Mouse (Mus musculus) midbrain, postnatal 0 days (tissue): Measurements from ENCODE around the gene 2210011C24Rik. TPM values are rescaled to one million over a fixed set of nuclear protein-coding genes. Genes with fewer than 3 reads are reported as not detected.
"Not testable (repeated sequence)": the region's sequence is repeated elsewhere in the genome, so short reads cannot be mapped to it uniquely, and the experiment has no call there.

Source experiments
- ATAC-seq: fragments of 200-750 bp; cut with Nextera tagmentation; 2 replicates; pipeline ENCODE4 v1.8.0; 2017; ENCODE audit warnings: moderate number of reproducible peaks, mild to moderate bottlenecking, moderate TSS enrichment, moderate library complexity; ENCODE audit not compliant: low FRiP score
- DNase-seq: peaks from one replicate; pipeline ENCODE4 v3.0.0-alpha.2; 2015; ENCODE audit warnings: low spot score
- H3K27ac ChIP-seq: fragments of 300-500 bp; sonication (generic); 2 replicates; pipeline ENCODE4 v1.5.1; 2014; ENCODE audit warnings: low read depth, mild to moderate bottlenecking, low read length, mixed read lengths
- H3K27me3 ChIP-seq: fragments of 300-500 bp; sonication (generic); 2 replicates; pipeline ENCODE4 v1.6.1; 2014; ENCODE audit warnings: low read length, control low read depth, mixed read lengths; ENCODE audit not compliant: insufficient read depth
- H3K36me3 ChIP-seq: fragments of 300-500 bp; sonication (generic); 2 replicates; pipeline ENCODE4 v1.6.1; 2014; ENCODE audit warnings: low read length, control low read depth, mixed read lengths; ENCODE audit not compliant: insufficient read depth
- H3K4me1 ChIP-seq: fragments of 300-500 bp; sonication (generic); 2 replicates; pipeline ENCODE4 v1.6.1; 2014; ENCODE audit warnings: mild to moderate bottlenecking, control low read depth, antibody characterized with exemption, low read length, mixed read lengths; ENCODE audit not compliant: insufficient read depth
- H3K4me2 ChIP-seq: fragments of 300-500 bp; sonication (generic); 2 replicates; pipeline ENCODE4 v1.6.1; 2014; ENCODE audit warnings: low read depth, mild to moderate bottlenecking, low read length, mixed read lengths; ENCODE audit not compliant: poor library complexity, severe bottlenecking
- H3K4me3 ChIP-seq: fragments of 300-500 bp; sonication (generic); 2 replicates; pipeline ENCODE4 v1.5.1; 2014; ENCODE audit warnings: low read depth, mild to moderate bottlenecking, low read length, moderate library complexity
- H3K9ac ChIP-seq: fragments of 300-500 bp; sonication (generic); replicated peaks from 2 replicates; pipeline ENCODE4 v1.6.1; 2014; ENCODE audit warnings: mild to moderate bottlenecking, low read length, moderate library complexity, mixed read lengths; ENCODE audit not compliant: poor library complexity, severe bottlenecking
- H3K9me3 ChIP-seq: fragments of 300-500 bp; sonication (generic); 2 replicates; pipeline ENCODE4 v1.6.1; 2016; ENCODE audit warnings: low read length, control low read depth
- CTCF ChIP-seq: IDR thresholded peaks from 2 replicates; pipeline ENCODE4 v1.5.1; 2016; ENCODE audit warnings: antibody characterized with exemption, mild to moderate bottlenecking
- WGBS: fragments of 180-500 bp; shearing (Covaris S2); extraction: QIAGEN DNeasy Blood & Tissue Kit; methylation state at CpG from one replicate; pipeline ENCODE4 v1.1.7; 2014; 5-methylcytosine and 5-hydroxymethylcytosine counted together
- polyA plus RNA-seq: library from polyadenylated mRNA; unstranded; fragments of >200 nt; fragmentation: Nextera tagmentation; extraction: Ambion mirVana; gene quantifications from 2 replicates; pipeline ENCODE4 v1.2.1, GENCODE M21; 2015
- total RNA-seq: library from RNA; depleted of rRNA; stranded (reverse); fragments of >200 nt; gene quantifications from 2 replicates; pipeline ENCODE4 v1.2.3, GENCODE M21; 2014

2210011C24Rik gene
- total and polyA plus RNA-seq, 2 experiments from 2014 or later = 0.43 to 0.66 TPM

- H3K9ac ChIP-seq = no peak overlapping the region
- no peak overlapping the region for H3K27ac ChIP-seq
- WGBS = 91% methylated on average over 3 of the region's 3 CpGs
- H3K27me3 ChIP-seq = no peaks in the 10 kb centered on the region
- H3K36me3 ChIP-seq = peaks cover 28% of the 10 kb centered on the region
- no peak for TF ChIP-seq CTCF
- H3K4me1 ChIP-seq = peaks cover 3% of the 10 kb centered on the region; the same call in 1 of the 2 replicates
- ATAC-seq (no peak), DNase-seq (no peak)
- H3K9me3 ChIP-seq = no peaks in the 10 kb centered on the region
- no peak overlapping the region for H3K4me2 ChIP-seq
- H3K4me3 ChIP-seq = no peak overlapping the region
These were observed 17.9 kb downstream of the 2210011C24Rik start for GRCm38 (mm10) chr8:83994030-83994429.

GRCm38 (mm10) chr8:83992488-83992887, 19.5 kb downstream of the 2210011C24Rik start:
- Histone ChIP-seq H3K4me3 (no peak overlapping the region), H3K27me3 (no peaks in the 10 kb centered on the region), H3K4me2 (no peak overlapping the region), H3K9me3 (no peaks in the 10 kb centered on the region), H3K27ac (no peak overlapping the region), H3K36me3 (peaks cover 36% of the 10 kb centered on the region), H3K9ac (no peak overlapping the region), H3K4me1 (no peaks in the 10 kb centered on the region)
- no peak for ATAC-seq
- TF ChIP-seq CTCF = no peak
- 96% methylated on average over 2 of the region's 2 CpGs for WGBS
- DNase-seq = no peak

DNA sequence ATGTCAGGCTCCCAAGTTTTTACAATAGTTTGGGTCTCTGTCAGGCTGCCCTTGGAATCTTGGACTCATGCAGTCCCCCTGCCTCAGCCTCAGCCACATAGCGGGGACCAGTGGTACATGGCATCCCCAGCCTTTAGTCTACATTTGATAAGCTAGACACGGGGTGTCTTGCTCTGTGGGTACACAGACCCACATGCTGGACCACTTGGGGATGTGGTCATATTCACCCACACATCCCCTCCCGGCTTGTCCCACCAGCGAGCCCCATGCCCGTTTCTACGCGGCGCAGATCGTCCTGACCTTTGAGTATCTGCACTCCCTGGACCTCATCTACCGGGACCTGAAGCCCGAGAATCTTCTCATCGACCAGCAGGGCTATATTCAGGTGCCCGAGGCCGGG, 21.8 kb downstream of the 2210011C24Rik start:
- Histone ChIP-seq H3K4me1 (no peaks in the 10 kb centered on the region), H3K4me3 (no peak overlapping the region), H3K27me3 (no peaks in the 10 kb centered on the region), H3K27ac (no peak overlapping the region), H3K9me3 (no peaks in the 10 kb centered on the region), H3K36me3 (peaks cover 53% of the 10 kb centered on the region), H3K9ac (no peak overlapping the region), H3K4me2 (no peak overlapping the region)
- 95% methylated on average over 14 of the region's 14 CpGs for WGBS
- TF ChIP-seq CTCF = no peak
- DNase-seq (no peak), ATAC-seq (peak; percentile 55; the same call in 1 of the 2 replicates)

DNA sequence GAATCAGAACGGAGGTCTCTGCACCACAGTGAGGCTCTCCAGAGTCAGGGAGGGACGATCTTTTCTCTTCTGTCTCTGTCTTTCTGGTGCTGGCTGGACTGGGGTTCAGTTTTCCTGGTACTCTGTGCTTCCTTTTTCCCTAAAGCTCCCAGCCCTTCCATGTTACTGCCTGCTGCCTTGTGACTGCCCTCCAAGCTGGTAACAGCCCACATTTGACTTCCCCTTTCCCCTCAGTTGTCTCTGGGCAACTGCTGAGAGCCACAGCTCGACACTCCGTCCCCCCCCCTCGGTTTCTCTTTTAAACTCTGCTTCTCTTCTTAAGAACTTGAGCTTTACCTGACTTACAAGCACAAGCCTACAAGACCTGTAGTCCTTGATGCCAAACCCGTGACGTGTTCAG, 22.7 kb downstream of the 2210011C24Rik start:
- H3K9ac ChIP-seq = no peak overlapping the region
- H3K4me3 ChIP-seq = no peak overlapping the region
- no peak for TF ChIP-seq CTCF
- DNase-seq (no peak), ATAC-seq (no peak)
- H3K4me2 ChIP-seq = no peak overlapping the region
- 91% methylated on average over 7 of the region's 7 CpGs for WGBS
- H3K36me3 ChIP-seq = peaks cover 58% of the 10 kb centered on the region
- H3K27me3 ChIP-seq = no peaks in the 10 kb centered on the region
- H3K27ac ChIP-seq = no peak overlapping the region
- H3K9me3 ChIP-seq = no peaks in the 10 kb centered on the region
- H3K4me1 ChIP-seq = no peaks in the 10 kb centered on the region

- DNase-seq, ATAC-seq, H3K27ac ChIP-seq, H3K9ac ChIP-seq, H3K4me1 ChIP-seq, H3K27me3 ChIP-seq, H3K4me2 ChIP-seq, H3K9me3 ChIP-seq, H3K4me3 ChIP-seq: not testable (repeated sequence)
- TF ChIP-seq CTCF = peak; percentile 59
- WGBS = 93% methylated on average over 2 of the region's 2 CpGs
- H3K36me3 ChIP-seq = peaks cover 60% of the 10 kb centered on the region
These were observed 28.7 kb downstream of the 2210011C24Rik start for GRCm38 (mm10) chr8:83983222-83983621.

DNA sequence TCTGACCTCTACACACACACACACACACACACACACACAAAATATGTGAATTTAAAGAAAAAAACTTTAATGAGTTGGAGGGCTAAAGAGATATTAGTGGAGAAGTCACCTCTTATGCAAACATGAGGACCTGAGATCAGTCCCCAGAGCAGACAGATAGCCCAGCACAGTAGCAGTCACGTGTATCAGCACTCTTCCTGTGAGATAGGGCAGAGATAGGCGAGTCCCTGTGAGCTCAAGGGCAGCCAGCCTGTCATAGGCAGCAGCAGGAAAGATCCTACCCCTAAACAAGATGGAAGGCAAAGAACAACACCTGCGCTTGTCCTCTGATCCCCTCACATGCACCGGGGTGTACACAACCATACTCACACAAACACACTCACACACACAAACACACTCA, 29.5 kb downstream of the 2210011C24Rik start:
- ATAC-seq (no peak), DNase-seq (no peak)
- H3K4me2 ChIP-seq = no peak overlapping the region
- H3K36me3 ChIP-seq = peaks cover 55% of the 10 kb centered on the region
- TF ChIP-seq CTCF = no peak
- no peak overlapping the region for H3K9ac ChIP-seq
- no peaks in the 10 kb centered on the region for H3K9me3 ChIP-seq
- no peaks in the 10 kb centered on the region for H3K27me3 ChIP-seq
- peaks cover 7% of the 10 kb centered on the region; the same call in 1 of the 2 replicates for H3K4me1 ChIP-seq
- H3K4me3 ChIP-seq = no peak overlapping the region
- WGBS = 92% methylated on average over 4 of the region's 4 CpGs
- no peak overlapping the region for H3K27ac ChIP-seq
